Mouse (Mus musculus): Measurements from ENCODE around the gene Steap1. TPM values are rescaled to one million over a fixed set of nuclear protein-coding genes. Genes with fewer than 3 reads are reported as not detected.

The Steap1 gene
- polyA plus RNA-seq, 1 experiment from 2014 or later = 5.0 TPM

- Histone ChIP-seq H3K27me3 (no peaks in the 10 kb centered on the region), H3K4me1 (no peaks in the 10 kb centered on the region), H3K9ac (no peak overlapping the region), H3K4me2 (replicated peaks) (no peak overlapping the region), H3K27ac (no peak overlapping the region), H3K4me3 (no peak overlapping the region), H3K36me3 (no peaks in the 10 kb centered on the region), H3K9me3 (no peaks in the 10 kb centered on the region)
- 59% methylated on average over 12 of the region's 13 CpGs for WGBS
- ATAC-seq (ENCODE audit: insufficient number of reproducible peaks, insufficient read depth, low FRiP score, low TSS enrichment) = no peak
Observed at GRCm38 (mm10) chr5:5707341-5708278, 41.5 kb downstream of the Steap1 start.

- WGBS = 47% methylated on average over 2 of the region's 2 CpGs
- no peaks in the 10 kb centered on the region for H3K9me3 ChIP-seq
- H3K9ac ChIP-seq = no peak overlapping the region
- no peaks in the 10 kb centered on the region for H3K4me1 ChIP-seq
- no peak overlapping the region for H3K4me3 ChIP-seq
- no peak for ATAC-seq (ENCODE audit: insufficient number of reproducible peaks, insufficient read depth, low FRiP score, low TSS enrichment)
- no peaks in the 10 kb centered on the region for H3K36me3 ChIP-seq
- no peaks in the 10 kb centered on the region for H3K27me3 ChIP-seq
- no peak overlapping the region for H3K27ac ChIP-seq
- H3K4me2 ChIP-seq (replicated peaks) = no peak overlapping the region
Observed at GRCm38 (mm10) chr5:5705019-5705418, 44.1 kb downstream of the Steap1 start.

GRCm38 (mm10) chr5:5700386-5700785, 48.7 kb downstream of the Steap1 start:
- H3K36me3 ChIP-seq = no peaks in the 10 kb centered on the region
- no peaks in the 10 kb centered on the region for H3K9me3 ChIP-seq
- H3K4me3 ChIP-seq = no peak overlapping the region
- H3K27ac ChIP-seq = no peak overlapping the region
- ATAC-seq (ENCODE audit: insufficient number of reproducible peaks, insufficient read depth, low FRiP score, low TSS enrichment) = no peak
- no peak overlapping the region for H3K4me2 ChIP-seq (replicated peaks)
- H3K4me1 ChIP-seq = no peaks in the 10 kb centered on the region
- 77% methylated on average over 2 of the region's 2 CpGs for WGBS
- no peak overlapping the region for H3K9ac ChIP-seq
- H3K27me3 ChIP-seq = no peaks in the 10 kb centered on the region

GRCm38 (mm10) chr5:5698830-5699229, 50.3 kb downstream of the Steap1 start:
- no peak for ATAC-seq (ENCODE audit: insufficient number of reproducible peaks, insufficient read depth, low FRiP score, low TSS enrichment)
- 69% methylated on average over 3 of the region's 3 CpGs for WGBS
- no peaks in the 10 kb centered on the region for H3K9me3 ChIP-seq

DNA sequence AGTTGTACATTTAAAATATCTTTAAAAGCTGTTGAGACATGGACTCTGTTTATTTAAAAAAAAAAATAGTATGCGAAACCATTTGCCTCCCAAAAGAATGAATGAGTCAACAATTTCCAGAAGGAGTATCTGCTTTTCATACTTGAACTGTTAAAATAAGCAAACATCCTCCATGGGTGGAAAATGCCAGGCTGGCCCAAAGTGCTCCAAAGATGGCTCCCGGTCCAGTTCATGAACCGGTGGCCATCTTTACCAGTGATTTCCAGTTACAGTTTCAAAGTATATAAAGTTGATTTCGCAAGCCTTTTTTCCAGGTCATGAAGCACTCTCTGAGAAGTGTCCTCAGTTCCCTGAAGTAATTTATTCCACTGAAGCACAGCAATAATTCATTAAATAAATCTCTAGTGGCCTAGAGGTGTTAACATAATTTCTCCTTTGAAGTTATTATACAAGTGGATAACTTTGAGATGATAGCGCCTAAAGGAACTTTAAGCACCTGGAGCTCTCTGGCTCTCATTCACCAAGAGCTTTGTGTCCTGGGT, 53.7 kb downstream of the Steap1 start:
- no peak for ATAC-seq (ENCODE audit: insufficient number of reproducible peaks, insufficient read depth, low FRiP score, low TSS enrichment)
- H3K36me3 ChIP-seq = no peaks in the 10 kb centered on the region
- H3K27ac ChIP-seq = no peak overlapping the region
- no peak overlapping the region for H3K4me2 ChIP-seq (replicated peaks)
- H3K4me1 ChIP-seq = no peaks in the 10 kb centered on the region
- H3K9me3 ChIP-seq = no peaks in the 10 kb centered on the region
- H3K9ac ChIP-seq = no peak overlapping the region
- H3K4me3 ChIP-seq = no peak overlapping the region
- WGBS = 90% methylated on average over 5 of the region's 5 CpGs
- H3K27me3 ChIP-seq = no peaks in the 10 kb centered on the region

More at GRCm38 (mm10) chr5:5698830-5699229, 50.3 kb downstream of the Steap1 start:
- no peak overlapping the region for H3K4me2 ChIP-seq (replicated peaks)
- no peaks in the 10 kb centered on the region for H3K36me3 ChIP-seq
- H3K27me3 ChIP-seq = no peaks in the 10 kb centered on the region
- H3K4me1 ChIP-seq = no peaks in the 10 kb centered on the region
- no peak overlapping the region for H3K9ac ChIP-seq
- no peak overlapping the region for H3K27ac ChIP-seq
- H3K4me3 ChIP-seq = no peak overlapping the region

DNA sequence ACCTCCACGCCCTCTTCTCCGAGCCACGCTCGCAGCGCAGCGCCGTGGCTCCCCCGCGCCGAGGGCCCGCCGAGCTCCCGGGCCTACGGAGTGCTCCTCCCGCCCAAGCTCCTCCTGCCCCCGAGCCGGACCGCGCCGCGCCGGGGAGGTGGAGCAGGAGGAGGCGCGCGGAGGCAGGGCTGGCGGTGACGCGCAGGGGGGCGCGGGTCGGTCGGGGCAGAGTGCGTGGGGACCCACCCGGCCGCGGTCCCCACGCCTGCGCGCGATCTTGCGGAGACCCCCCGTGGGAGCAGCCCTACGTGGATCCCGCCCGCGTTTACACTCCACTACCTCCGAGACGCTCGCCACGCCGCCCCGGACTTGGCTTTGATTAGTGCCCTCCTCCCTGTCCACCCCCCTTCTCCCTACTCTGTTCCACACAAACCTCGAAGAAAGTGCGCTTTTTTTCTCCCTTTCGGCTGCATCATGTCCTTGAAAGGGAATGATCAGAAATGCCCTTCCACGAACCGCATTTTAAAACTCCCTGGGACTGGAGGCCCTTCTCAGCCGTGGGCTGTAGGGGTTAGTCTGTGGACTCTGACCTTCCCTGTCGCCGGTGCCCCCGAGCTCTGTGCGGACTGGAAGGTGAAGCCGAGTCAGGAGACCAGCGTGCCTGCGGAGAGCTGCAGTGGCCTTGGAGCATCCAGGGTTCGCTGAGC, 55.0 kb downstream of the Steap1 start, which contains the start of gene Steap2:
Steap2 (minus strand) TSS at position 623 of the 698 bp plus-strand sequence.
- H3K4me2 ChIP-seq (replicated peaks) = peak within 1 kb of the TSS; percentile 73
- peak within 1 kb of the TSS; percentile 77 for H3K4me3 ChIP-seq
- peak; percentile 93 for ATAC-seq (ENCODE audit: insufficient number of reproducible peaks, insufficient read depth, low FRiP score, low TSS enrichment)
- H3K36me3 ChIP-seq = no peaks in the 10 kb centered on the region
- H3K4me1 ChIP-seq = no peaks in the 10 kb centered on the region
- H3K27ac ChIP-seq = peak within 1 kb of the TSS; percentile 54; the same call in 1 of the 2 replicates
- under 1% methylated on average over 66 of the region's 66 CpGs for WGBS
- H3K27me3 ChIP-seq = no peaks in the 10 kb centered on the region
- no peaks in the 10 kb centered on the region for H3K9me3 ChIP-seq
- H3K9ac ChIP-seq = peak within 1 kb of the TSS; percentile 85

DNA sequence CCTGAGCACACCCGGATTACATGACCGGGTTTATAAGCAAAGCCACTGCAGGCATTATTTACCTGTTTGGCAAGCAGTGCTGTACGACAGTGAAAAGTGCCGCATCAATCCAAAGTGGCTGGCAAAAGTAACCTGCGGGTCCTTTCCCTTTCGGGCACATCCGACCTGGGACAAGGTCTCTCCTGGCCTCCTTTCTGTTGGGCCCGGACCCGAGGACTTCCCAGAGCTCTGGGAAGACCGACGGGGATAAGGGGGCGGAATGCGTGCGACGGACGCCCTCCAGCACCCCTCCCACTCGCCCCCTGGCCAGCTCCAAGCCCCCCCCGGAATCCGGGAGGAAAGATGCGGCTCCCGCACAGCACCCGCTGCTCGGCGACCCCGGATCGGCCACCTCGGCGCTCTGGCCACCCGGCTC, 55.6 kb downstream of the Steap1 start:
- Histone ChIP-seq H3K4me2 (replicated peaks) (peak overlapping the region; percentile 73), H3K9me3 (no peaks in the 10 kb centered on the region), H3K4me1 (no peaks in the 10 kb centered on the region), H3K4me3 (peak overlapping the region; percentile 77), H3K27ac (peak overlapping the region; percentile 54; the same call in 1 of the 2 replicates), H3K27me3 (no peaks in the 10 kb centered on the region), H3K36me3 (no peaks in the 10 kb centered on the region), H3K9ac (peak overlapping the region; percentile 85)
- peak; percentile 77; the same call in 1 of the 2 replicates for ATAC-seq (ENCODE audit: insufficient number of reproducible peaks, insufficient read depth, low FRiP score, low TSS enrichment)
- 0% methylated on average over 28 of the region's 29 CpGs for WGBS

DNA sequence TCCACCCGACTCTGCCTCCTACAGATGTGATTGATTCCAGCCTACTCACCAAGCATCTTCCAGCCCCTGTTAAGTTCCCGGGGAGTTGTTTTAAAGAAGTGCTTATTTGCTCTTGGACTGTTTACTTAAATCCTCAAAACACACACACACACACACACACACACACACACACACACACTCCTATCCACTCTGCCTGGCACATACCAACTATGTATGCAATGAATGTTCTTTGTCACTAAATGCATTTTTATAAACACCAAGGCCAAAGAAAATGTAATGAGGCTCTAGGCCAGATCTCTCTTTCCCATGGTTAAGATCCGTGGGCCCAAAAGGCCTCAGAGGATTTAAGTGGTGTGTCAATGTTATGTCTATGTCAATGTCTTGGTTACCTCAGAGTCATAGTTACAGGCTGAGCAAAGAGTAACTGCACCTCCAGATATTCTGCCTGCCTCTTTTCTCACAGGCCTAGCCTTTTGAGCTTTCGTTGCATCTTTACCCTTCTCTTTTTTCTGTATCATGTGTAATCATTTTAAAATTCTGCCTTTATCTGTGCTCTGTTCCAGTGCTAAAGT, 56.9 kb downstream of the Steap1 start:
- H3K9me3 ChIP-seq = no peaks in the 10 kb centered on the region
- H3K4me2 ChIP-seq (replicated peaks) = no peak overlapping the region; the same call in 1 of the 2 replicates
- H3K36me3 ChIP-seq = no peaks in the 10 kb centered on the region
- no peak for ATAC-seq (ENCODE audit: insufficient number of reproducible peaks, insufficient read depth, low FRiP score, low TSS enrichment)
- H3K4me3 ChIP-seq = no peak overlapping the region
- no peaks in the 10 kb centered on the region for H3K27me3 ChIP-seq
- 55% methylated on average over 4 of the region's 4 CpGs for WGBS
- H3K27ac ChIP-seq = no peak overlapping the region
- no peak overlapping the region for H3K9ac ChIP-seq
- H3K4me1 ChIP-seq = no peaks in the 10 kb centered on the region

GRCm38 (mm10) chr5:5688945-5689540, 60.1 kb downstream of the Steap1 start:
- Histone ChIP-seq H3K4me2 (replicated peaks) (no peak overlapping the region), H3K36me3 (no peaks in the 10 kb centered on the region), H3K9ac (no peak overlapping the region), H3K4me3 (no peak overlapping the region), H3K27ac (no peak overlapping the region), H3K27me3 (no peaks in the 10 kb centered on the region), H3K9me3 (no peaks in the 10 kb centered on the region), H3K4me1 (no peaks in the 10 kb centered on the region)
- no peak for ATAC-seq (ENCODE audit: insufficient number of reproducible peaks, insufficient read depth, low FRiP score, low TSS enrichment)
- 74% methylated on average over 8 of the region's 8 CpGs for WGBS

DNA sequence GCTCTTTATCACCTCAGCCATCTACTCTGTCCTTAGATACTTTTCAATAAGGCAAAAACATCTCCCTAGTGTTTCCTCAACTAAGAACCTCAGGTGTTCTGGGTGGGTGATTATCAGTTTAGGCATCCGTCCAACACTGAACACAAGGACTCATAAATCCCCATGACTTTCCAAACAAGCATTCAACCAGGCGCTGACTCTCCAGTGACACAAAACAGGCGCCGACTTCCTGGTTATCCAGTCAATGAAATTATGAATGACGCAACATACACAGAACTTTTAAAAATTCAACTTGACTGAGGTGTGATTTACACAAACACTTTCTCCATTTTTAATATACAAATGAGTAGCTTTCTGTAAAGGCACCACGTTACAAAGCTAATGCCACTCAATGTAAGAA, 60.9 kb downstream of the Steap1 start:
- no peak overlapping the region for H3K27ac ChIP-seq
- H3K27me3 ChIP-seq = no peaks in the 10 kb centered on the region
- WGBS = 79% methylated on average over 6 of the region's 6 CpGs
- no peak overlapping the region for H3K4me3 ChIP-seq
- H3K9ac ChIP-seq = no peak overlapping the region
- H3K9me3 ChIP-seq = no peaks in the 10 kb centered on the region
- no peaks in the 10 kb centered on the region for H3K4me1 ChIP-seq
- H3K4me2 ChIP-seq (replicated peaks) = no peak overlapping the region
- no peaks in the 10 kb centered on the region for H3K36me3 ChIP-seq
- no peak for ATAC-seq (ENCODE audit: insufficient number of reproducible peaks, insufficient read depth, low FRiP score, low TSS enrichment)

DNA sequence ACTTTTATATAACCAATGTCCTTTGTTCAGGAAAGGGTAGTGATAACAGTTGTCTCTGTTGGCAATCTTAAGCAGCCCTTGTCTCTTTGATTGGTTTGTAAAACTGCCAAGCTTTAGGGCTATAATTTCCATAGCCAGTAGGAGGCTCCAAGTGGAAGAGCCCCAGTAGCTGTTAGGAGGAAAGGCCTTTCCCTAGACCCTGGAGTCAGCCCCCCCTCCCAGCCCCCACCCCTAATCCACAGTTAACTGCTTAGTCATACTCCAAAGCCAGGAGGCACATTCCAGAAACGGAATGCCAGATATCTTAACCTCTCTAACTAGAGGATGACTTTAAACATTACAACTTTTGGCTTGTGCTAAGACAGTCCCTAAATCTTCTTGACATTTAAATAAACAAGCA, 62.2 kb downstream of the Steap1 start:
- Histone ChIP-seq H3K27me3 (no peaks in the 10 kb centered on the region), H3K4me3 (no peak overlapping the region), H3K4me2 (replicated peaks) (no peak overlapping the region), H3K9me3 (no peaks in the 10 kb centered on the region), H3K27ac (no peak overlapping the region), H3K4me1 (no peaks in the 10 kb centered on the region), H3K36me3 (no peaks in the 10 kb centered on the region), H3K9ac (no peak overlapping the region)
- 0% methylated on average over 1 of the region's 1 CpGs for WGBS
- ATAC-seq (ENCODE audit: insufficient number of reproducible peaks, insufficient read depth, low FRiP score, low TSS enrichment) = no peak

Measured in embryonic facial prominence, embryonic 12.5 days (tissue).